Mouse (Mus musculus): ENCODE measurements around the gene Notum.
"Not testable (repeated sequence)": the region's sequence is repeated elsewhere in the genome, so short reads cannot be mapped to it uniquely, and the experiment has no call there.

Gene Notum

DNA sequence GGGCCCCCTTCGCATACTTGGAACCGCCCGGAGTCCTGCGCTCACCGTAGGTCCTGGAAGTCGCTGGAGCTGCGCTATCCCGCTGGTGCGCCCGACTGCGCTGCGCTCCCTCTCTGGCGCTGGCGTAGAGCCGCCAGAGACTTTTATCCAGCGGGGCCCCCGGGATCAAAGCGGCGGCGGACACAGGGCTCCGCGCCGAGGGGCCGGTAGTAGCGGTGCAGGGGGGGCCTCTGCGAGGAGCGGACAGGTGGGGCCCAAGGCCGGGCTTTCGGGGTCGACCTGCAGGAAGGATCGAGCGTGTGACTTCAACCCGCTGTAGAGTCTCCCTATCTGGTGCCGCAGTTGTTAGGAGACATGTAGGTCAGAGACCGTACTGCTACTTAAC lies at the start of gene Notum:
Notum (minus strand) TSS at position 100 of the 385 bp plus-strand sequence.
- no peak for DNase-seq (ENCODE audit: low spot score)

DNA sequence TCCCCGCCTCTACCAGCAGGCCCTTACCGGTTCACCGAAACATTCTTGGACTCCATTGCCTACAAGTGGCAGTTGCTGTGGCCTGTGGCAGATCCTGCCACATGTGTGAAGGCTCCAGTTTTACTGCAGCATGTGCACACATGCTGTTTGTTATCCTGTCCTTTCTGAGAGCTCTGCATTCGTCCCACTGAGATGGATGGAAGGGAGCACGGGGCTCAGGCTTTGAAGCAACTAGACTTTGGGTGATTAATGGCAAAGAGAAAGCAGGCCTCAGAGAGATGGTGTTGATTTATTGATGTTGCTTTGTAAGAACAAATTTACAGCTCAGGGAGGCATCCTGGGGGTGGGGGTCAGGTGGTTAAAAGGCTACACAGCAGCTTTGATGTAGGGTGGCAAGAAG lies 49.7 kb upstream of the Notum start:
- DNase-seq (ENCODE audit: low spot score), result no peak

DNA sequence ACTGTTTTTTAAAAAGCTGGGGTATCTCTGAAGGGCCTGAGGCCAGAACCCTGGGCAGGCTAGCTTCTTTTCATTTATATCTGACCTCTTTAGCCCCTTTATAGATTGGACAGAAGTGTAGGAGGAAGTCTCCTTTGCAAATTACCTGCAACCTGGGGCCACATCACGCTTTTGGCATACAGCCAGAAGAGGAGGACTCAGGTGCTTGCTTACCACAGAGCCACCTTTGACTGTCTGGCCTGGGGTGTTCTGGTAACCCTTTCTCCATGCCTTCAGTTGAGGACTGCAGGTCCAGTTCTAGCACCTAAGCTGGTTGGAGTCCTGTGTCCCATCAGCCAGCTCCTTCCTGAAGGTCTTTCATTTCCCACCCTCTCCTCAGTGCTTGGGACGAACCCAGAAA lies 48.6 kb upstream of the Notum start:
- no peak for DNase-seq (ENCODE audit: low spot score)

DNA sequence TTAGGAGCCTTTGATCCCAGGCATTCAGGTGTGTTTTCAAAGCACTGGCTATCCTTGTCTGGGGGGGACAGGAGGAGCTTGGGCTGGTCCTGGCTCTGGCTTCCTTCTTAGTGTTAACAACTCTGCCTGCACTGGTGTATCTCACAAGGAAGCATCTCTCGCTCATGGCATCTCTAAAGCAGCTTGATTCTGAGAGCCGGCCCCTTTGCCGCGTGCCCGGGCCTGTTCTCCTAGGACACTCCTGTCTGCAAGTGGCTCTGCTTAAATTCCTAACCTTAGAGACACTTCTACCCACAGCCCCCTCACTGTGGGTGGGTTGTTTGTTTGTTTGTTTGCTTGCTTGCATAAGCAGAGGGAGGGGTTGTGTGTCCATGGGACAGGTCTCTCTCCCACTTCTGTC lies 47.0 kb upstream of the Notum start:
- no peak for DNase-seq (ENCODE audit: low spot score)

DNA sequence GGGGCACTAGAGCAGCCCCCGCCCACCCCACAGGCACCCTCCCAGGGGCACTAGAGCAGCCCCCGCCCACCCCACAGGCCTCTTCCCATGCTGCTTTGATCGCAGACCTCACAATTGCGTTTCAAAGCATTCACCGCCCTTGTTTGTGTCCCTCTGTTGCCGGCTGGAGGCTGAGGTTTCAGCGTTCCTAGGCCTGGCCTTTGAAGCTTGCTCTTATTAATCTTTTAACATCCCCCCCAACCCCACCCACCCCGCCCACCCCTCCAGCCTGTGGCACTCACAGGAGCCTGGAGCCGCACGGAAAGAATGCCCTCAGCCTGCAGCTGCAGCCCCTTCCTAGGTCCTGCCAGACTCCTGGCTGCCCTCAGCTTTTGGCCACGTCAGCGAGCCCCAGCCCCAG lies 46.2 kb upstream of the Notum start:
- DNase-seq (ENCODE audit: low spot score), result no peak

DNA sequence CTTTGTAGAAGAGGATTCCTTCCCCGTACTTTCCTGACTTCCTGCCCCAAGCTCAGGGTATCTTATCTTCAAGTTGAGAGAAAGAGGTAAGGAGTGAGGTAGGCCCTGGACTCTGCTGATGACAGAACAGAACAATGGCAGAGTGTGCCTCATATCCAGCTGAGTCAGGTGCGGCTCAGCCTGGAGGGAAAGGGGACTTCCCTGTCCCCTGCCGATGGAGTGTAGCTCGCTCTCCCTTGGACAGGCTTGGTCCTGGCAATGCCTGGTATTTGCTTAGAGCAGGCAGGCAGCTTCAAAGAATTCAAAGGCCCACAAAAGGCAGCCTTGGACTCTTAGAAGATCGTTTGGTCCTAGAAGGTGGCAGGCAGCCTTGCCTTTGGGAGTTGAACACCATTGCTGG lies 45.1 kb upstream of the Notum start:
- no peak for DNase-seq (ENCODE audit: low spot score)

DNA sequence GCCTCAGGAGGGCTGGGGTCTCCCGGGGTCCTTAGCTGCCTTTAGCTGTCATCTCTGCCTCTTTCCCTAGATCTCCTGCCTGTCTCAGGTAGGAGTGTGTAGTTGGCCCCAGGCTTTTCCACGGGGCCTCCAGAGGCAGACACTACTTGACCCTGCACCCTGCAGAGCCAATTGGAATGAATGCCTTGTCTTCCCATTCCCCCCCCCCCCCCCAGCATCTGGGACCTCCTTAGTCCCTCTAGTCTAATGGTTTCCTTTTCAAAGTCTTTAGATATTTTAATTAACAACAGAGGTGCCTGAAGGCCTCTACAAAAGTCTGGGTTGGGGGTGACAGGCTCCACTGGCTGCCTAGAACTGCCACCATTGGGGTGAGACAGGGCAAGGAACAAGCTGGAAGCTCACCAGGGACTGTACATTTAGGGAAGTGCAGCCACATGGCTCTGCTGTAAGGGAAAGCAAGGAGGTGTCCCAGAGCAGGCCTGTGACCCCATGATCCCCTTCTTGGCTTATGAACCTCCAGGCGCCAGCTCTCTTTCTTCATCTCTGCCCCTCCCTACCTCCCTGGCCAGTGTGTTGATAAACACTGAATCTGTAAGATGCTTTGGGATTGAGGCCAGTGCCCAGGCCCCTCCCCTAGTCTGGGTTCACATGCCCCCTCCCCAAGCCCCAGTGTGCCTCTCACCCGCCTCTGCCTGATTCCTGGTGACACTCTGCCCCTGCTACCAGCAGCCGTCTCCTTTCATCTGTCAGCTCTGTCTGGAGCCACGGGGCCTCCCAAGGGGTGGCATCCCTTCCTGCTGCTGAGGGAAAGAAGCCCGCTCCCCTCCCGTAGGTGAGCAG lies 43.7 kb upstream of the Notum start:
- no peak for DNase-seq (ENCODE audit: low spot score)

DNA sequence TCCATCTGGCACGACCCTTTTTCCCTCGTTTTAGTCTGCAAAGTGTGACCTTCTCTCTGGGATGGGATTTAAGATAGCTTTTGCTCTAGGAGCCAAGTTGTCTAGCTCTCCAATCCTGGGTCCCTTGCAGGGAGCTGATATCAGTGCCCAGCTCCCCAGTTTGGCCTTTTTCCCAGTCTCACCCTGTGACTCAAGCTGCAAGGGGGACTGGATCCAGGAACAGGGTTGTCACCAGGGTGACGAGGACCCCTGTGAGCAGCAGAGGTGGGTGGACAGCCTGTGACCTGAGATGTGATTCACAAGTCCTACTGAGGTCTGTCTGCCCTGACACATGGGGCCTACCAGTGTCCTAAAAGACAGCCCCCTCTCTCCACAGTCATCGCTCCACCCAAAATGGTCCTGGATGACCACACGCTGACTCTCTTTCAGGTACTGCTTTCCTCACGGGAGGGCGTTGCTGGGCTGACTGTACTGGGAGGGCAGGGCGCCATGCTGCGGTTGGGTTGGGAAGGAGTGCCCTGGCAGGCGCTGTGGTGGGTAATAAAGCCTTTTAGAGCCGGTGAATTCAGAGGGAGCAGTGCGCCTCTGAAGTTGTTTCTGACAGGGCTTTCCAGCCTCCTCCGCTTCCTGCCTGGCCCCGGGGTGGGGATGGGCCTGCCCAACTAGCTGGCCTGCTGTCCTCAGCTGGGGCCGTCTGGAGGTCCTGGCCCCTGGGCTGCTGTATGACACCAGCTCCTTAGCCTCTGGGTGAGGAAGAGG lies 42.9 kb upstream of the Notum start:
- no peak for DNase-seq (ENCODE audit: low spot score)

DNA sequence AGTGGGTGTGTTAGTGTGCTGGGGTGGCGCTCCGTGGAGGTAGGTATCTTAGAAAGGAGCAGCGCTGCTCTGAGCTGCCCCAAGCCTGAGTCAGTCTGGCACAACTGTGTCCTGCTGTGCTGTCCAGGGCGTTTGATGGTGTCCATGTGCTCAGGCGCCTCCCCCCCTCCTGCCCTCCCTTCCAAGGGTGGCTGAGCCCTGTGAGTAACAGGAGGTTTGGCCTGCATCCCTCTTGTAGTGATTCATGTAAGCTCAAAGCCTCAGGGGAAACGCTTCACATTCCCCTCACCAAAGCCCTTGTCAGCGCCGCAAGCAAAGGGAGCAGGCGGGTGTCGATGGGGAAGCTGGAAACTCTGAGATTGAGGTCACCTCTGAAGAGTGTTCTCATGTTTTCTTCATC lies 36.8 kb upstream of the Notum start:
- DNase-seq (ENCODE audit: low spot score), result no peak

DNA sequence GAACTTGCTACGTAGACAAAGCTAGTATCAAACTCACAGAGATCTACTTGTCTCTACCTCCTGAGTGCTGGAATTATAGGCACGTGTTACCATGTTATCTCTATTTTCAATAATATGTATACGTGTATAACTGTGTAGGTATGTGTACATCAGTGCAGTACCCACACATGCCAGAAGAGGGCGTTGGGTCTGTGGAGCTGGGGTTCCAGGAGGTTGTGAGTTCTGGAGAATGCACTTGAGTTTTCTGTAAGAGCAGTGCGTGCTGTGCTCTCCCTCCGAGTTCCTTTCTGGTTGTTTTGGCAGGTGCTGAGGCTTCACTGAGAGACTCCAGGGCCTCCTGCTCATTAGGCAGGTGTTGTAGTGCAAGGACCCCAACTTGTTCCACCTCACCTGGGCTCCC lies 35.6 kb upstream of the Notum start:
- no peak for DNase-seq (ENCODE audit: low spot score)

DNA sequence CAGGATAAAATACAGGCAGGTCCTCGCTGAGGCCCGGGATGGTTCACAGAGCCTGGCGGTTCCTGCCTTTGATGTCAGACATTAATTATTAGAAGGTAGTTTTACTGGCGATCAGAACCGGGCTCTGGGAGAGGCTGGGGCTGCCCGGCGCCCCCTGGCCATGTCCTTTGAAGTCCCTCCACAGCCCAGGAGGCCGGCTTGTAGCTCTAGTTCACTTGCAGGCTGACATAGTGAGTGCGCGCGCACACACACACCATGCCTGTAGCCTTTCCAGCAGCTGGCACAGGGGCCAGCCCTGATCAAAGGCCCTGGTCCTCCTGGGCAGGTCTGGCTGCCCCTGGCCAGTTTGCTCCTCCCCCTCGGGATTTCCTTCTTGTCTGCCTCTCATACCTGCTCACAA lies 34.7 kb upstream of the Notum start:
- DNase-seq (ENCODE audit: low spot score), result no peak

DNA sequence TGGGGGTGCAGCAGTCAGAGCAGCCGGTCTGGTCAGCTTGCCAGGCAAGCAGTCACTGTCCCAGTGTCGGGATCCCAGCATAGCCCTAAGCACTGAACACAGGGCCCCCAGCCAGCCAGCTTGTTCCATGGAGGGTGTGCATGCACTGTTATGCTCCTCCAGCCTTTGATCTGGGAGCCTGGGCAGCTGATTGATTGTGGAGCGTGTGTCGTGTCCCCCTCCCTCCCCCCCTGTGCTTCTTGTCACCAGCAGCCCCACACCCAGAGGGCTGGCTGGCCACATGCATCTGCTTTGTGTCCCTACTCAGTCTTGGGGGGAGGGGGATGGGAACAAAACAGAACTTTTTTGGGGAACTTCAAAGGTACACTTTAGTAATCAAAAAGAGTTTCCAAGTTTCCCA lies 34.2 kb upstream of the Notum start:
- no peak for DNase-seq (ENCODE audit: low spot score)

DNA sequence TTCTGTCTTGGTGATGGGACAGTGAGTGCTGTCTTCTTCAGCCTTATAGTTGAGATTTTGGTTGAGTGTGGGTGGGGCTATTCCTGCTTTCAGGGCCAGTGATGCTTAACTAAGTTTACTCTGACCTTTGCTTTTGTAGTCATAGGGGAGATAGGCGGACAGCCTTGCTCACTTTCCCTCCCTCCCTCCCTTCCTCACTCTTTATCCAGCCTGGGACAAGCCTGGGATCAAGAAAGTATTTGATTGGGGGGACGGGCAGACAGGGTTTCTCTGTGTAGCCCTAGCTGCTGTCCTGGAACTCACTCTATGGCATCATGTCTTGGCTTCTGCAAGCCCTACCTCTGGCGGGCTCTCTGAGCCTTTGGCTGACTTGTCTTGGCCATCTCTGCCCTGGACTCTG lies 32.5 kb upstream of the Notum start:
- no peak for DNase-seq (ENCODE audit: low spot score)

DNA sequence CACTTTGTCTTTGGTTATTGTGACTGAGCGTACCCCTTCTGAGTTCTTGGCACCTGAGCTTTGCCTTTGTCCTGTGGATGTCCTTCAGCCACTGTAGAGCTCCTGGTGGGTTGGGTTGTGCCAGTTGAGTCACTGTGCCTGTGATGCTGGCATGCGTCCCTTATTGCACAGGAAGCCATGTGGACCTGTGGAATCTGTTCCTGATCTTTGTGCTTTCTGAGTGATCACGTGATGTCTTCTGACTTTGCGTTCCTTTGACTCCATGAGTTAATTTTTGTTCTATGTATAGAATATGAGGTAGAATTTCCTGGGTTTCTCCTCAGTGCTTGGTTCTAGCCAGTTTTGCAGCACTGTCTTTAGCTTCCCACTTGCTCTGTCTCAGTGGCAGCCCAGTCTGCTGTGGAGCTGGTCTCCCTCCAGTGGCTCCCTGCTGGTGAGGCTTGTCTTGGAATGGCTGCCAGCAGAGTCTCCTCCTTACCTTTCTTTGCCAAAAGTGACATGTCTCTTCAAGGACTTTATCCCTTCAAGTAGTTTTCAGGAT lies 31.6 kb upstream of the Notum start:
- DNase-seq (ENCODE audit: low spot score), result no peak

DNA sequence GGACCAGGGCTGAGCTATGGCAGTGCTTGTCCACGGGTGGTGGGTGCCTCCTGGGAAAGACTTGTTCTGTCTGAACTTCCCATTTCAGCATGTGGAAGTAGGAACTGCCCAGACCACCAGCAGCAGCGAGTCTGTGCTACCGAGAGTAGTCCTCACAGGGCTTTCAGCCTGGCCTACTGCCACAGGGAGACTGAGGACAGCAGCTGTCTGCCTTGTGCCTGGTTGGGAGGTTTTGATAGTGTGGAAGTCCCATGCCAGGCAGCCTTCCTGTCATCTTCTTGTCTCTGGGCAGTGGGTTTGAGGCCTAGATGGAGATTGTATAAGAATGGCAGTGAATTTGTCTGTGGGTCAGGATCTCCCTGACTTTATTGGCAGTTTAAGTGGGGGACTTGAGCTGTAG lies 28.4 kb upstream of the Notum start:
- no peak for DNase-seq (ENCODE audit: low spot score)

DNA sequence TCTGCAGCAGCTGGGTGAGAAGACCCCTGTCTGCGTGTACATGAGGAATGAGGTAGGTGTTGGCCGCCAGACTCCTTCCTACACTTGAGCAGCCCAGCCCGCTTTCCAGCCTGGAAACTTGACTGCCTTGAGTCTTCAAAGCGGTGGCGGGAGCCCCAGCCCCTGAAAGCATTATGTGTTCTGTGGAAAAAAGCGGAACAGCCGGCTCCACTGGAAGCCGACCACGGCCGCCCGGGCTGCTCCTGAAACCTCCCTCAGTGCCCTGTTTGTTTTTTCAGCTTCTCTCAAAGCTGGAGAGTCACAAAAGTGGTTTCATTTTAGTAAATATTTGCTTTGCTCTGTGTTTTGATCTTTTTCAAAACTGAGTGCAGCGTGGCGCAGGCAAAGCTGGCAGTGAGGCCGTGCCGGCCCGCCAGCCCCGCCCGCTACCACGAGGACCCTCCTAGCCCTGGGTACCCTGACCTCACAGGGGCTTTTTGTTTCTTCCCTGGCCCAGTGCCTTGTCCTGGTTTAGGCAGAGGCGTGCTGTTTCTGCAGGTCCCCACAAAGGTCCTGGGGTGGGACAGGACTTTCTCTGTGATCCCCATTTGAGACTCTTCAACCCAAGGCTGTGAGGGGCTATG lies 25.8 kb upstream of the Notum start:
- no peak for DNase-seq (ENCODE audit: low spot score)

DNA sequence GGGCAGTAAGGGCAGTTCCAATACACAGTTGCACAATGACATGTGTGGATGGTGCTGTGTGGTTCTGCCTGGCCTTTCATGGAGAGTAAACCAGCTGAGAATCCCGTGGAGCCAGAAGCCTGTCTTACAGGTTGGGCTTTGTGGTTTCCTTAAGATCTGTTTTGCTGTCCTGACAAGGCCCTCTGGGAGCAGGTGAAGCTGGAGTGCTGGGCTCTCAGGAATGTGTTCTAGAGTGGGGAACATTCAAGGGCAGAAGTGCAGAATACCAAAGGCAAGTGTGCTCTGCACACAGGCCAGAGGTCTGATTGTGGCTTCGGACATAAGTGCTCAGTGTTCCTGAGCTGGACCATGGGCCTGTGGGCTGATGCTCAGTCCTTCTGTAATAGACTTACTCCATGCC lies 23.7 kb upstream of the Notum start:
- DNase-seq (ENCODE audit: low spot score), result no peak

DNA sequence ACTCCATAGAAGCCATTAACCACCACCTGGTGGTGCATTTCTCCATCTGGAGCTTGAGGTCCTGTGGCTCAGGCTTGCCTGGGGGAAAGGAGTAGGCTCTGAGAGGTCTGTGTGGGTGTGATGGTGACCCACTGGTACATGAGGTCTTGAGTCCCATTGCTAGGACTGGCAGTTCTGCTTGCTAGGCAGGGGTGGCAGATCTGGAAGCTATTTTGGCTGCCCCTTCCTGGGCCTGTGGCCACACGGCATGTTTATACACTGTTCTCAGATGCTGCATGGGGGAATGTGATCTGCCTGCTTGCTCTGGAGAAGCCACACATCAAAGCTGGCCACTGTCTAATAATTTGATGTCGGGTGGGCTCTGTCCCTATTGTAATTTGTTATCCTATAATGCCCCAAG lies 23.1 kb upstream of the Notum start:
- DNase-seq (ENCODE audit: low spot score), result no peak

DNA sequence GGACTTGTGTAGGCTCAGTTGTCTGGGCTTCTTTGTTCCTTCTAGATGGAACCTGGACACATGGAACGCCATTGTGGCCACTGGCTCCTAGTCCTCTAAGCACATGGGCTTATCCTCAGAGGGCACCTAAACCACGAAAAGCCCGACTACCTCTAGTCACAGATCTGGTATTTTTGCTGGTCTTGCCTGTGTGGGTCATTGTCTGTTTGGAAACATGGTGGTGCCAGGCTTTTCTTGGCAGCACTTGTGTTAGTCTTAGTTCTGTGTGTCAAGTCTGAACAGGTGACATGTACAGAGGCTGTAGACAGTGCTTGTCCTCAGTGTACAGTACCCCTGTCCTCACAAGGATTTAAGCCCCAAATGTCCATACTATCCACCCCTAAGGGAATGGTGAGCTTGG lies 22.6 kb upstream of the Notum start:
- no peak for DNase-seq (ENCODE audit: low spot score)

DNA sequence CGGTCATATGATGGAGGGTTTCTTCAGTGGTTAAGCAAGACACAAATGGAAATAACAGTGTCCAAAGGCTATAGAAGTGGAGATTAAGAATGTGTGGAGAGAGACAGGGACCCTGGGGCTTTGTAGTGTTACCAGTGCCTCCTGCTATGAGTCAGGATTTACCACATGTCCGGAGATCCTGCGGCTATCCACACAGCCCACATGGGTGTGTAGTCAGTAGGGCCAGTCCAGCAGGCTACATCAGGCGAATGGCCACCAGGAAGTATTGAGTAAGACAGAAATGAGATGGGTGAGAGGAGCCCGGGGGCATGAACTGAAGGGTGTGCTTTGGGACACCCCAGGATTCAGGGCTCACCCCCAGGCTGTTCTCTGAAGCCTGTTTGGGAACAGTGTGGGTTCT lies 21.7 kb upstream of the Notum start:
- DNase-seq (ENCODE audit: low spot score), result no peak

DNA sequence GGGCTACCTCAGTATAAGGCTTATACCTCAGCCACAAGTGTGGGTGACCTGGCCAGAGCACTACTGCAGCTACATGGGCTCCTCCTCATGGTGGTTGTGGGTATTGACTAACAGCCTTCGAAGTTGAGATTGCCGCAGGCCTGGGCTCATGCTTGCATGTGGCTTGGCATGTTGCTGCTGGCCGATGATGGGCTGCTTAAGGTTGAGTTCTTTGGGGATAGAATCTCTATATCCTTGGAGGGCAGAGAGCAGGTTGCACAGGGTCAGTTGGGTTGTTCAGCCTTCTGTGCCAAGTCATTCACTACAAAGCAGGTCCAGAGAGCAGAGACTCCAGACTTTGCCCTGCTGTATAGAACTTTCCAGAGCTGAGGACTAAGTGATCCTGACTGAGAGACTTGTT lies 18.9 kb upstream of the Notum start:
- no peak for DNase-seq (ENCODE audit: low spot score)

DNA sequence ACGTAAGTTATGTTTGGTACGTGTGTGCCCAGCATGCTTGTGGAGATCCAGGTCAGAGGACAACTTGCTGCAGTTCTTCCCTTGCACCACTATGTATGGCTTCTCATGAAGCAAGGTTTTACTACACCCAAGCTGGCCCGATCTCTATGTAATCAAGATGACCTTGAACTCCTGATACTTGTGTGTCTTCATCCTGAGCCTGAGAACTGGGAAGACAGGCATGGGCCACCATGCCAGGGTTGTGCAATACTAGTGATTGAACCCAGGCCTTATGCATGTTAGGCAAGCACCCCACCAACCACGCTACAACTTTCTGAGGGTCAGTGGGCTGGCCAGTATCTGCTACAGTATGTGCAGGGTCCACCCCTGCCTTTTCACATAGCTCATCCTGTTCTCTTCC lies 16.0 kb upstream of the Notum start:
- no peak for DNase-seq (ENCODE audit: low spot score)

DNA sequence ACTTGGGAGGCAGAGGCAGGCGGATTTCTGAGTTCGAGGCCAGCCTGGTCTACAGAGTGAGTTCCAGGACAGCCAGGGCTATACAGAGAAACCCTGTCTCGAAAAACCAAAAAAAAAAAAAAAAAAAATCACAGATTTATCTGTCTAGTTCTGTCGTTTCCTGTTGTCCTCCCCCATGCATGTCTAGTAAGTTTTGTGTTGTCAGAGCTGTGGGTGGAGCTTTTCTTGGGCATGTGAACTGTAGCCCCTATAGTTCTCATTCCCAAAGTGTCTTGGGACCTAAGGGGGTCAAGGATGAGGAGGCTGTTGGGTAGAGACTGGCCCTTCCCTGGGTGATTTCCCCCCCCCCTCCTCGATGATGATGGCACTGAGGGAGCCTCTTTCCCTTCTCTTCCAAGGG lies 14.9 kb upstream of the Notum start:
- not testable (repeated sequence) for DNase-seq (ENCODE audit: low spot score)

All from testis, postnatal 10 days (tissue).